Mouse (Mus musculus): ENCODE results near the gene Rbm45. TPM values are rescaled to one million over a fixed set of nuclear protein-coding genes. Genes with fewer than 3 reads are reported as not detected.

Rbm45 gene
- polyA plus RNA-seq, 1 experiment from 2014 or later: 4.7 TPM

DNA sequence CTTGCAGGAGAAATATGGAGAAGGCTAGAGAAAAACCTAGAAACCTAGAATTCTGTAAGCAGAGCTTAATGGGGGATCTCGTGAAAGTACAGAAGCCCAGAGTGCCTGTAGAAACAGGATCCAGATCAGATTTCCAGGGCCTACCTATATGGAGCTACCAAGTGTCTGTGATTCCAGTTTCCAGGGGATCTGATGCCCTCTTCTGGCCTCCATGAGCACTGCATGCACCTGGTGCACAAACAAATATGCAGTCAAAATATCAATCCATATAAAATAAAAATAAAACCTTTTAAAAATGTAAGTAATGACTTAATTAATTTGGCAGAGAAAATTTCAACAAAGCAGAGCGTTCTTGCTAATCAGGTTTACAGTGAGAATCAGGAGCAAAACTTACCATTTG lies 7.7 kb upstream of the Rbm45 start:
- no peaks in the 10 kb centered on the region for H3K27me3 ChIP-seq (ENCODE audit: insufficient read depth, poor library complexity, severe bottlenecking)
- 55% methylated on average over 2 of the region's 2 CpGs for WGBS
- H3K4me1 ChIP-seq: no peaks in the 10 kb centered on the region
- no peaks in the 10 kb centered on the region for H3K9me3 ChIP-seq
- no peak overlapping the region for H3K27ac ChIP-seq
- DNase-seq (ENCODE audit: low spot score): no peak
- no peaks in the 10 kb centered on the region for H3K36me3 ChIP-seq
- no peak overlapping the region for H3K4me3 ChIP-seq

GRCm38 (mm10) chr2:76365811-76366210 lies 4.0 kb upstream of the Rbm45 start:
- no peak overlapping the region for H3K27ac ChIP-seq
- 72% methylated on average over 4 of the region's 4 CpGs for WGBS
- H3K4me1 ChIP-seq: peaks cover 5% of the 10 kb centered on the region
- no peaks in the 10 kb centered on the region for H3K27me3 ChIP-seq (ENCODE audit: insufficient read depth, poor library complexity, severe bottlenecking)
- no peak overlapping the region for H3K4me3 ChIP-seq
- H3K36me3 ChIP-seq: no peaks in the 10 kb centered on the region
- no peak for DNase-seq (ENCODE audit: low spot score)
- H3K9me3 ChIP-seq: no peaks in the 10 kb centered on the region

DNA sequence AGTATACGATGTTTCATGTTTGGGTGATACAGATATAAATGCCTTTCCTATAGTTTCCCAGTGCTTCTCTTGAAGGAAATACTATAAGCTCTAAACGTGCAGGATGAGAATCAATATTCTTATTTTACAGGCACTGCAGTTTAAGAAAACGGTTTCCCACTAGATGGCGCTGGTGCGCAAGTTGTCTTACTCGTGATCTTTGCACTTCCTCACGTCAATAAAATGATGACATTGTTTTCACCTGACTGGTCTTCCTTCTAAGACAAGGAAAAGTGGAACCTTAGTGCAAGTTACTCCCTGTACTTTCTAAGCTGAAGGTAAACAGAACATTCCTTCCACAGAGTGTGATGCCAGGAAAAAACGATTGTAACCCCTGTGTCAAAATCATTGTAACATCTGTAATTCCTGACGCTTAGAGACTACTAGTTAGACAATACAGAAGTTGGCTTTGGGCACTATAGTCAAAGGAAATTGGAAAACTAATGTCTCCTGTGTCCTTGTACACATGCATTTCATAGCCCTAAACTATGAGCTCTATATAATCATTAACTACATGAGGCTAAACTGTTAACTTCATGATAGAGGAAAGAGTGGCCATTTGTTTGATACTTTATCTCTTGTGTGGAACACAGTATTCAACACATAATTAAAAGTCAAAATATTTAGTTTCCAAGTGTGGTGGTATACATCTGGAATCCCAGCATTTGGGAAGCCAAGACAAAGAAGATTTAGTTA lies 2.4 kb upstream of the Rbm45 start:
- H3K36me3 ChIP-seq: peaks cover 3% of the 10 kb centered on the region; the same call in 1 of the 2 replicates
- no peak for DNase-seq (ENCODE audit: low spot score)
- 17% methylated on average over 9 of the region's 9 CpGs for WGBS
- H3K27ac ChIP-seq: no peak overlapping the region
- H3K4me1 ChIP-seq: peaks cover 10% of the 10 kb centered on the region
- H3K27me3 ChIP-seq (ENCODE audit: insufficient read depth, poor library complexity, severe bottlenecking): no peaks in the 10 kb centered on the region
- no peaks in the 10 kb centered on the region for H3K9me3 ChIP-seq
- no peak overlapping the region for H3K4me3 ChIP-seq

DNA sequence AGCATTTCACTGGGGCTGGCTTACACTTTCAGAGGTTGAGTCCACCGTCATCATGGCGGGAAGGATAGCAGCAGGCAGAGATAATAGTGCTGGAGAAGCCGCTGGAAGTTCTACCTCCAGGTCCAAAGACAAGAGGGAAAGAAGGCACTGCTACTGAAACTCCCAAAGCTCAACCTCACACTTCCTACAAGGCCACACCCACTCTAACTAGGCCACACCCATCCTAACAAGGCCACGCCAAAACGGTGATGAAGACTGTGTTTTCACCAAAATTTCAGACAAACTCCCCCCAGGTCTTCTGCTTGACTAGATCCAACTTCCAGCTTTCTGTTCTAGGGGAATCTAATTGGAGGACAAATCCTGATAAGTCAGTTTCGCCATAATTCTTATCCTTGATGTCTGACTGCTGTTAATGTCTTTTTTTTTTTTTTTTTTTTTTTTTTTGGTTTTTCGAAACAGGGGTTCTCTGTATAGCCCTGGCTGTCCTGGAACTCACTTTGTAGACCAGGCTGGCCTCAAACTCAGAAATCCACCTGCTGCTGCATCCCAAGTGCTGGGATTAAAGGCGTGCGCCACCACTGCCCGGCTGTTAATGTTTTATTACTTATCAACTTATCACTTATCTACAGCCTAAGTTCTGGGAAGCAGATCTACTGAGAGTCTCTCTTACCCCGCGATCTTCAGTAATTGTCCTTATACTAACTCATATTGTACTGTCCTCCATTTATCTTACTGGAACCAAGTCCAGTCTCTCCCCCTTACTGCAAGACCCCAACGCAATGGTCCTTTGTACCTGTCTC lies 723 bp upstream of the Rbm45 start:
- H3K27me3 ChIP-seq (ENCODE audit: insufficient read depth, poor library complexity, severe bottlenecking): no peaks in the 10 kb centered on the region
- H3K4me1 ChIP-seq: peaks cover 10% of the 10 kb centered on the region
- DNase-seq (ENCODE audit: low spot score): no peak
- H3K9me3 ChIP-seq: no peaks in the 10 kb centered on the region
- H3K36me3 ChIP-seq: peaks cover 16% of the 10 kb centered on the region
- H3K4me3 ChIP-seq: no peak overlapping the region
- H3K27ac ChIP-seq: no peak overlapping the region
- WGBS: 65% methylated on average over 13 of the region's 13 CpGs

DNA sequence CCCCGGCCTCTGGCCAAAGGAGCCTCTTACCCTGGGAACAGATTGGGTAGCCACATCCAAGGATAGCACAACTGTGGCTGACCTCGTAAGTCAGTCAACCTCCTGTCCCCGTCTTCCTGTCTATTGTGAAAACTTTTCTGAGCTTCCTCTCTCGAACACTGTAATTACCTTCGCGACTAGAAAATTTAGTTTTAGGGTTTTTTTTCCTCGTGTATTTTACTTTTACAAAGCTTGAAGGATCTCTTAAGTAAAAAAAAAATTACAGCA lies 805 bp downstream of the Rbm45 start:
- peak overlapping the region; percentile 93 for H3K27ac ChIP-seq
- no peak for DNase-seq (ENCODE audit: low spot score)

GRCm38 (mm10) chr2:76372244-76372643 lies 2.5 kb downstream of the Rbm45 start:
- DNase-seq (ENCODE audit: low spot score): no peak
- H3K27ac ChIP-seq: no peak overlapping the region
- H3K4me3 ChIP-seq: no peak overlapping the region
- WGBS: 45% methylated on average over 4 of the region's 4 CpGs
- H3K27me3 ChIP-seq (ENCODE audit: insufficient read depth, poor library complexity, severe bottlenecking): no peaks in the 10 kb centered on the region
- H3K4me1 ChIP-seq: peaks cover 10% of the 10 kb centered on the region
- H3K36me3 ChIP-seq: peaks cover 36% of the 10 kb centered on the region
- H3K9me3 ChIP-seq: no peaks in the 10 kb centered on the region

More for the DNA sequence above, 805 bp downstream of the Rbm45 start:
- WGBS: 4% methylated on average over 7 of the region's 7 CpGs
- peak overlapping the region; percentile 99 for H3K4me3 ChIP-seq
- H3K27me3 ChIP-seq (ENCODE audit: insufficient read depth, poor library complexity, severe bottlenecking): no peaks in the 10 kb centered on the region
- H3K36me3 ChIP-seq: peaks cover 27% of the 10 kb centered on the region
- peaks cover 10% of the 10 kb centered on the region for H3K4me1 ChIP-seq
- no peaks in the 10 kb centered on the region for H3K9me3 ChIP-seq

DNA sequence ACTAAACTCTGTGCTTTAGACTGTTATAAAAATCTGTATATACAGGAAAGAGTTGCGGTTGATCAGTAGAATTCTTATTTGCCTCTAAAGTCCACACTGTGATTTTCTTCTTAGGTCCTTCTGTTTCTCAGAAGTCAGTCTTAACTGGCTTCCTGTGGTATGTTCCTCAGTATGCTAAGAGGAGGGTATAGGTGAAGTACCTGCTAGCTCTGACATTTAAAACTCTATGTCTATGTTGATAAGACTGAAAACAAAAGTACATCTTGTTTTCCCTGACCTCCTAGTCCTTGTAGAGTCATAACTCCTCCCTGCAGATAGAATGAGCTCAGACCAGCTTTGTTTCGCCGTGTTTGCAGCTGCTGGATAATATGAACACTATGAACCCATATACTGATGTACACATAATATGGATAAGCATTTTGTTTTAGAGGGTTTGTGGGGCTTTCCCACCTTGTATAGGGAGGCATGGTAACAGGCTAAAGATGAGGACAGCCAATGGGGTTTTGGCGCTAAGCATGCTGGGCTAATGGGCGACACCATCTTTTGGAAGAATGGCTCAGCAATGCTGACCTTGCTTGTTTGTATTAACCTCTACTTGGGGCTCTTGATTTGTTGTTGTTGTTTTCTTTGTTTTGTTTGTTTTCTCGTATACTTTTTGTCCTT lies 4.9 kb downstream of the Rbm45 start:
- Histone ChIP-seq H3K9me3 (no peaks in the 10 kb centered on the region), H3K27ac (no peak overlapping the region), H3K36me3 (peaks cover 59% of the 10 kb centered on the region), H3K4me1 (peaks cover 10% of the 10 kb centered on the region), H3K4me3 (no peak overlapping the region), H3K27me3 (ENCODE audit: insufficient read depth, poor library complexity, severe bottlenecking) (no peaks in the 10 kb centered on the region)
- no peak for DNase-seq (ENCODE audit: low spot score)
- 93% methylated on average over 6 of the region's 6 CpGs for WGBS

DNA sequence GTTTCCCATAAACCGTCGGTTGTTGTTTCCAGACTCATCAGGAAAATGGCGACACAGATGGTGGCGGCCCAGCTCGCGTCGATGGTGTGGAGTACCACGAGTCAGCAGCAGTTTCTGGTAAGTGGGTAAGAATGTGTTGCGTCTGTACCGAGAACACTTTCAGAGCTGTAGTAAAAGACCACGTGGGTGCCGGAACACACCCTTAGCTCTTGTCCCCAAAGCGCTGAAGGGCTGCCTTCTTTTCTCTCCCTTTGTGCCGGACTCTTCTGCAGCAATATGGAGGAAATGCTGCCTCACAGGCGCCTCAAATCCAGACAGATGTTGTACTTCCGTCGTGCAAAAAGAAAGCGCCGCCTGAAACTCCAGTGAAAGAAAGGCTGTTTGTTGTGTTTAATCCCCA lies 8.9 kb downstream of the Rbm45 start:
- Histone ChIP-seq H3K4me3 (no peak overlapping the region), H3K27ac (no peak overlapping the region), H3K27me3 (ENCODE audit: insufficient read depth, poor library complexity, severe bottlenecking) (no peaks in the 10 kb centered on the region), H3K4me1 (no peaks in the 10 kb centered on the region), H3K9me3 (no peaks in the 10 kb centered on the region), H3K36me3 (peaks cover 86% of the 10 kb centered on the region)
- 94% methylated on average over 19 of the region's 19 CpGs for WGBS
- no peak for DNase-seq (ENCODE audit: low spot score)

- Histone ChIP-seq H3K4me1 (no peaks in the 10 kb centered on the region), H3K27me3 (ENCODE audit: insufficient read depth, poor library complexity, severe bottlenecking) (no peaks in the 10 kb centered on the region), H3K4me3 (no peak overlapping the region), H3K27ac (no peak overlapping the region), H3K9me3 (no peaks in the 10 kb centered on the region), H3K36me3 (peaks cover 47% of the 10 kb centered on the region)
- DNase-seq (ENCODE audit: low spot score): no peak
Measured at GRCm38 (mm10) chr2:76386531-76386930, 16.7 kb downstream of the Rbm45 start.

- Histone ChIP-seq H3K36me3 (no peaks in the 10 kb centered on the region), H3K4me3 (no peak overlapping the region), H3K27me3 (ENCODE audit: insufficient read depth, poor library complexity, severe bottlenecking) (peaks cover 16% of the 10 kb centered on the region), H3K27ac (no peak overlapping the region), H3K4me1 (peaks cover under 1% of the 10 kb centered on the region; the same call in 1 of the 2 replicates), H3K9me3 (no peaks in the 10 kb centered on the region)
- DNase-seq (ENCODE audit: low spot score): peak; percentile 14
Measured at GRCm38 (mm10) chr2:76400178-76400577, 30.4 kb downstream of the Rbm45 start.

GRCm38 (mm10) chr2:76405596-76406150 lies 35.9 kb downstream of the Rbm45 start:
- Histone ChIP-seq H3K27me3 (ENCODE audit: insufficient read depth, poor library complexity, severe bottlenecking) (peaks cover 20% of the 10 kb centered on the region), H3K27ac (peak overlapping the region; percentile 87), H3K4me3 (peak overlapping the region; percentile 82), H3K4me1 (peaks cover 15% of the 10 kb centered on the region; the same call in 1 of the 2 replicates), H3K36me3 (no peaks in the 10 kb centered on the region), H3K9me3 (no peaks in the 10 kb centered on the region)
- 2% methylated on average over 15 of the region's 15 CpGs for WGBS
- no peak for DNase-seq (ENCODE audit: low spot score)

DNA sequence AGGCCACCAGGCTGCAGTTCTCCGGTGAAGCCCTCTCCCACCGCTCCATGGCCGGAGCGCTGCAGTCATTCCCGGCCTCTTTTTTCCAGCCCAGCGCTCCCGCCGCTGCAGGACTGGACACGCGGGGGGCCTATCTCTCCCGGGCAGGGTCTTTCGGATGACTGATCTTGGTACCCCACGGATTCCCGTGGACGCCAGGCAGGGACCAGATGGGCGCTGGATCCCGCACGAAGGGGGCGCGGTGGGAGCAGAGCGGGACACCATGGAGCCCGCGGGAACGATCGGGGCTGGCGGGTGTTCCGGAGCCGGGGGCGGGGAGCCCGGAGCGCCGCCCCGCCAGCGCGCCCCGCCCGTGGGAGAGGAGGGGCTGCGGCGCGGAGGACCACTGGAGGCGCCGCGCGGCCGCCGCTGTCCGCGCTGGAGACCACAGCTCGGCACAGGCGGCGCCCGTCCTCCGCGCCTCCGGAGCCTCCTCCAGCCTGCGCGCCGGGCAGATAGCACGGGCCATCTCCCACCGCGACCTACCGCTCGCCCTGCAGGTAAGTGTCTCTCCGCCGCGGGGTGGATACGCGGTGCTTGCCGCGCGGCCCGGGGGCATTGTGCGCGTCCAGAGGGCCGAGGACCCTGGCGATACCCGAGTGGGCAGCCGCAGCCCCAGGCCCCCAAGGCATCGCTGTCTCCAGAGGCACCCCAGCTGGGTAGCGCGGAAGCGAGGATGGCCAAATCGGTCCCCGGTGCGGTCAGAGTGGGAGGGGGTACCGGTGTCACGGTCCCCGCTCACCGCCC lies 36.6 kb downstream of the Rbm45 start, which contains the start of gene Osbpl6:
TSS of gene Osbpl6 (plus strand) at position 358 of the 786 bp plus-strand sequence.
- peak; percentile 80 for DNase-seq (ENCODE audit: low spot score)
- Histone ChIP-seq H3K4me3 (peak within 1 kb of the TSS; percentile 82), H3K9me3 (no peaks in the 10 kb centered on the region), H3K27me3 (ENCODE audit: insufficient read depth, poor library complexity, severe bottlenecking) (peaks cover 20% of the 10 kb centered on the region), H3K4me1 (peaks cover 15% of the 10 kb centered on the region; the same call in 1 of the 2 replicates), H3K36me3 (no peaks in the 10 kb centered on the region), H3K27ac (peak within 1 kb of the TSS; percentile 87)
- under 1% methylated on average over 82 of the region's 89 CpGs for WGBS
